Mouse (Mus musculus) limb, embryonic 14.5 days (tissue): ENCODE measurements around the gene Nemp2. TPM values are rescaled to one million over a fixed set of nuclear protein-coding genes. Genes with fewer than 3 reads are reported as not detected.

ENCODE experiments used
- ATAC-seq: fragments of 200-750 bp; cut with Nextera tagmentation; 2 replicates; pipeline ENCODE4 v1.8.0; 2017; ENCODE audit warnings: low read depth, moderate number of reproducible peaks, moderate TSS enrichment; ENCODE audit not compliant: low FRiP score
- DNase-seq: peaks from one replicate; pipeline ENCODE4 v3.0.0-alpha.2; 2015; ENCODE audit warnings: low spot score
- H3K27ac ChIP-seq: fragments of 300-500 bp; sonication (generic); replicated peaks from 2 replicates; pipeline ENCODE4 v1.5.1; 2014; ENCODE audit warnings: low read depth, mild to moderate bottlenecking, low read length, moderate library complexity, mixed read lengths
- H3K27me3 ChIP-seq: fragments of 300-500 bp; sonication (generic); 2 replicates; pipeline ENCODE4 v1.6.1; 2014; ENCODE audit warnings: low read length, mixed read lengths; ENCODE audit not compliant: control insufficient read depth, insufficient read depth
- H3K36me3 ChIP-seq: fragments of 300-500 bp; sonication (generic); 2 replicates; pipeline ENCODE4 v1.6.1; 2014; ENCODE audit warnings: mild to moderate bottlenecking, low read length, moderate library complexity, mixed read lengths; ENCODE audit not compliant: control insufficient read depth, insufficient read depth
- H3K4me1 ChIP-seq: fragments of 300-500 bp; sonication (generic); 2 replicates; pipeline ENCODE4 v1.6.1; 2014; ENCODE audit warnings: antibody characterized with exemption, low read length, mixed read lengths; ENCODE audit not compliant: control insufficient read depth, insufficient read depth
- H3K4me2 ChIP-seq: fragments of 300-500 bp; sonication (generic); replicated peaks from 2 replicates; pipeline ENCODE4 v1.6.1; 2014; ENCODE audit warnings: low read depth, mild to moderate bottlenecking, low read length, moderate library complexity; ENCODE audit not compliant: severe bottlenecking
- H3K4me3 ChIP-seq: fragments of 300-500 bp; sonication (generic); replicated peaks from 2 replicates; pipeline ENCODE4 v1.5.1; 2014; ENCODE audit warnings: low read length
- H3K9ac ChIP-seq: fragments of 300-500 bp; sonication (generic); 2 replicates; pipeline ENCODE4 v1.6.1; 2014; ENCODE audit warnings: mild to moderate bottlenecking, low read depth, low read length, moderate library complexity; ENCODE audit not compliant: severe bottlenecking
- H3K9me3 ChIP-seq: fragments of 300-500 bp; sonication (generic); 2 replicates; pipeline ENCODE4 v1.6.1; 2016; ENCODE audit warnings: low read length; ENCODE audit not compliant: control insufficient read depth
- POLR2A ChIP-seq: fragments of 200-500 bp; IDR thresholded peaks from 2 replicates; pipeline ENCODE4 v1.8.0; 2012; ENCODE audit warnings: inconsistent platforms, mild to moderate bottlenecking, moderate library complexity, borderline replicate concordance; ENCODE audit not compliant: insufficient read depth, insufficient read length; ENCODE audit errors: extremely low read depth
- WGBS: fragments of 180-500 bp; shearing (Covaris S2); extraction: QIAGEN DNeasy Blood & Tissue Kit; methylation state at CpG from one replicate; pipeline ENCODE4 v1.1.7; 2014; 5-methylcytosine and 5-hydroxymethylcytosine counted together
- polyA plus RNA-seq, 2 experiments: library from polyadenylated mRNA; depleted of rRNA in 1 of 2; stranded (reverse) in 1 of 2; unstranded in 1 of 2; fragments of >200 nt; fragmentation: Nextera tagmentation in 1 of 2; extraction: Ambion mirVana in 1 of 2; gene quantifications; 2 replicates each; pipeline versions ENCODE4 v1.2.1 to v1.2.3; 2012 to 2014

Gene Nemp2
- polyA plus RNA-seq, 2 experiments: 11.8 to 24.7 TPM

DNA sequence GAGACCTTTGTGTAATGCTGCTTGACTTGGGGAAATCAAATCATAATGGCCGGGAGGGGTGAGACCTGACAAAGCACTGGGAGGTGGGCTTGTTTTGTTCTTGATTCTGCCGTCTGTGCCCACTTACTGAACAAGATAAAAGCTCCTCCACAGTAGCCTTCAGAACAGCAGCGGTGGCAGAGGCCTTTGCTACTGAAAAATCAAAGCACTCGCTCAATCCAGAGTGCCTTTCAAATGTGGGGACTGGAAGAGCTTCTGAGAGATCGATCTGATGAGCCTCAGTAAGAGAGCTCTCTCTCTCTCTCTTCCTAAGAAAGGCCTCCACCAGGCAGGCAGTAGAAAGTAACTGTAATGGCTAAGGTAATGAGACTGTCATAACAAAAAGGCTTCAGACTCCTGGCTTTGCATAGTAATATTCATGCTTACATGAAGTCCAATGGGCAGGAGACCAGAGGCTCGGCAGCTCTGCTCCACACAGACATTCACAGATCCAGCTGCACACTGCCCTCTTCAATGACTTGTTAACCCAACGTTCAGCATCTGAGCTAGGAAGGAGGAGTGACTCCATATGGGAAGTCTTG, 38.3 kb downstream of the Nemp2 start:
- 50% methylated on average over 7 of the region's 7 CpGs for WGBS

DNA sequence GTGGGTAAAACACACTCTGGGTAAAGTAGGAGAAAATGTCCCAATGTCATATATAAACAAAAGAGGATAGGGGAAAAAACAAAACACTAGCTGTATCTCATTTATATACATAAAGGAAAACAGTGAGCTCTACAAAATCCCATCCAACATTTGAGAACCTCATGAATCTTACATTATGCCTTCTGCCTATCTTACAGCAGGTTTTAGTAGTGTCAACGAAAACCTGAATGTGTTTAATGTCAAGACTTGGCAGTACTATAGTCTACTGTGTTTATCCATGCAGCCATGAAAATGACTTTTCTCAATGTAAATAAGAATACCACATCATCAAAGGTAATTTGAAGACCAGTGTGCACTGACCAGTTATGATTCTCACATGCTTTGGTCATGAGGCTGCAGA, 39.4 kb downstream of the Nemp2 start:
- Histone ChIP-seq H3K36me3 (no peaks in the 10 kb centered on the region), H3K27me3 (no peaks in the 10 kb centered on the region), H3K9ac (no peak overlapping the region), H3K4me2 (no peak overlapping the region), H3K9me3 (no peaks in the 10 kb centered on the region), H3K27ac (no peak overlapping the region), H3K4me1 (no peaks in the 10 kb centered on the region), H3K4me3 (no peak overlapping the region)
- DNase-seq: no peak
- WGBS: 88% methylated on average over 1 of the region's 1 CpGs
- TF ChIP-seq POLR2A: no peak
- ATAC-seq: no peak

More for the DNA sequence above, 38.3 kb downstream of the Nemp2 start:
- ATAC-seq (no peak), DNase-seq (no peak)
- Histone ChIP-seq H3K4me1 (no peaks in the 10 kb centered on the region), H3K4me3 (no peak overlapping the region), H3K27ac (no peak overlapping the region), H3K9ac (no peak overlapping the region), H3K36me3 (no peaks in the 10 kb centered on the region), H3K27me3 (no peaks in the 10 kb centered on the region), H3K4me2 (no peak overlapping the region), H3K9me3 (no peaks in the 10 kb centered on the region)
- no peak for TF ChIP-seq POLR2A

DNA sequence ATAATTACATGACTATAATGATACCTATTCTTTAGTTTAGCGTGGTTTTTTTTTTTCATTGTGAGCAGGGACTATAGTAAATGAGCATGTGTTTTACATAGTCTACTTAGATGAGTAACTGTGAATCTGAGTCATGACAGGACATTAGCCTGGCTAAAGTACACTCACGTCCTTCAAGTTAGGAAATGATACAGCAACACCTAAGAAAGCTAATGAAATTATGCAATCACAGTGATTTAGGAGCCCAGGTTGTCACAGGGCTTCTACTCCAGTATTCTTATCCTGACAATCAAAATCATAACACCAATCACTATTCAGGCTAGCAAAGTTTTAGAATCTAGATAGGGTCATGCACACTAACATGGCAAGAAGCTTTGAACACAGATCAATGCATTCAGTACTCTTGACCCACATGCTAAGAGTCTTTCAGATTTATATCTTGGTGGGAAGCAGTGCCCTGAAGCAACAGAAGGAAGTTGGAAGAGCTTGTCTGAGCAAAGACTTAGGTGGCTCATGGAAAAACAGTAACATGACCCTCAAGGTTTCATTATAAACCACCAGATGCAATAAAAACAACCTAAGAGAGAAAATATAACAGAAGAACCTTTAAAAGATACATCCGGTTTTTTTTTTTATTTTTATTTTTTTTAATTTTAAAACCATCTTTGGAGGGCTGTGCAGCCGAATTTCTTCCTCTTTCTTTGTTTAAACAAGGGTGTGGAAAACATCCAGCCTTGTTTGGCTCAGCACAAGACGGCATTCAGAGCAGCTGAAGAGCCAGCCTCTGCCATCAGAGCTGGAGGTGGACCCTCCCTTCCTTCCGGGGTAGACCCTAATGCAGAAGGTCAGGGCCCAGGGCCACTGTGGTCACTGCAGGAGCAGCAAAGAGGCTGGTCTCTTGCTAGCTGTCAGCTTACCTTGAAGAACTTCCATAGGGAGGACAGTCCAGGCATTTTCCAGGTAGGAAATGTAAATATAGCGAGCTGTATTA, 45.4 kb downstream of the Nemp2 start:
- no peak for TF ChIP-seq POLR2A
- Histone ChIP-seq H3K4me3 (no peak overlapping the region), H3K4me1 (peaks cover 6% of the 10 kb centered on the region), H3K27me3 (no peaks in the 10 kb centered on the region), H3K9ac (no peak overlapping the region), H3K36me3 (no peaks in the 10 kb centered on the region), H3K4me2 (no peak overlapping the region), H3K9me3 (no peaks in the 10 kb centered on the region), H3K27ac (no peak overlapping the region)
- DNase-seq (no peak), ATAC-seq (no peak)
- 54% methylated on average over 7 of the region's 7 CpGs for WGBS

DNA sequence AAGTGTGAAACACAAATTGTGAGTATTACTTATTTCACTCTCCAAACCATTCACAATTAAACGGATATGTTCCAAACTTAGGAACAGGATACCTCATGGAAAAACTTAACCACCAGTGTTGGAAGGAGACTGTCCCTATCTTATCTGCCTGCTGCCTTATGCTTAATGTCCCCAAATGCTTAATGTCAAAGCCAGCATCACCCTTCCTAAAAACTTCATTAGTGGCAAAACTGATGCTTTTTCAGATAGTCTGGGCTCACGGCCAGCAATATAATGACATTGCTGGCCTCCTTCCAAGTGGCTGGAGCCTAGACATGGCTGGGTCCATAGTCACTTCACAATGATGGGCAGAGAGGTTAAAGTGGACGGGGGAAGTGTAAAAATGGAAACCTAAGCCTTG, 46.1 kb downstream of the Nemp2 start:
- DNase-seq (peak; percentile 44), ATAC-seq (no peak)
- Histone ChIP-seq H3K9me3 (no peaks in the 10 kb centered on the region), H3K4me2 (no peak overlapping the region), H3K27ac (no peak overlapping the region), H3K27me3 (no peaks in the 10 kb centered on the region), H3K9ac (no peak overlapping the region), H3K36me3 (no peaks in the 10 kb centered on the region), H3K4me1 (peaks cover 6% of the 10 kb centered on the region), H3K4me3 (no peak overlapping the region)
- TF ChIP-seq POLR2A: no peak
- 48% methylated on average over 3 of the region's 3 CpGs for WGBS

DNA sequence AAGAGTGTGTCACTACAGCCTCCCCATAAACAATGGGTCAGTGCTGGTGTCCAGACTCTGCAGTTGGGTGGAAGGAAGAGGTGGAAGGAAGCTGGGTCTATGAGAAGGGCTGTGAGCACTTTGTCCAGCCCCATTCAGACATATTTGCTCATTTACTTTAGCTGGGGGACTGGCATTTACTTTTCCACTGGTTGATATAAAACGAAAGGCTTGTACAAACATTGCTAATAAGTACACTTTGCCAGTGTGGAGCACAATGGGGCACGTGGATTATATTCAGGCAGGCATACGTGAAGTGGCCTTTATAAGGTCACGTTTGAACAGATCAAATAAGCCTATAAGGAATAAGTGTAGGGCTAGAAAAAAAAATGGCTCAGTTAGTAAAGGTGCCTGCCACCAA, 53.0 kb downstream of the Nemp2 start:
- no peak for TF ChIP-seq POLR2A
- no peak for ATAC-seq
- 75% methylated on average over 4 of the region's 4 CpGs for WGBS

More for the DNA sequence above, 53.0 kb downstream of the Nemp2 start:
- no peak overlapping the region for H3K4me2 ChIP-seq
- no peak for DNase-seq
- H3K36me3 ChIP-seq: no peaks in the 10 kb centered on the region
- no peak overlapping the region for H3K4me3 ChIP-seq
- H3K9ac ChIP-seq: no peak overlapping the region
- H3K9me3 ChIP-seq: no peaks in the 10 kb centered on the region
- no peak overlapping the region for H3K27ac ChIP-seq
- no peaks in the 10 kb centered on the region for H3K27me3 ChIP-seq
- H3K4me1 ChIP-seq: no peaks in the 10 kb centered on the region
